Mouse (Mus musculus) heart, postnatal 25 days (tissue): ENCODE results near the gene Kat2b. TPM values are rescaled to one million over a fixed set of nuclear protein-coding genes. Genes with fewer than 3 reads are reported as not detected.
"Not testable (repeated sequence)": the region's sequence is repeated elsewhere in the genome, so short reads cannot be mapped to it uniquely, and the experiment has no call there.

ENCODE experiments used
- DNase-seq: peaks from one replicate; pipeline ENCODE4 v3.0.0; 2022; ENCODE audit warnings: low spot score
- intact Hi-C: fragments of 180-260 bp; cut with DNase I; formaldehyde crosslinking; loops from one replicate; pipeline ENCODE4 v1.15.1; 2025
- total RNA-seq, 2 experiments: library from RNA; stranded (reverse); gene quantifications; 2 replicates each; pipeline ENCODE4 v1.2.3; 2021

The Kat2b gene
- total RNA-seq, 2 experiments from 2014 or later = 85.6 TPM

GRCm38 (mm10) chr17:53594590-53594989 lies 27.9 kb downstream of the Kat2b start:
- DNase-seq = no peak
- intact Hi-C loops = no loop called here

- intact Hi-C loops = loop anchor here (5.0 kb wide), 1 partner anchor 33 kb away; no protein-coding TSS in a partner anchor
- DNase-seq = no peak
Measured at GRCm38 (mm10) chr17:53595527-53595926, 28.9 kb downstream of the Kat2b start.

GRCm38 (mm10) chr17:53596314-53596882 lies 29.7 kb downstream of the Kat2b start:
- intact Hi-C loops = loop anchor here (5.0 kb wide), 1 partner anchor 34 kb away; no protein-coding TSS in a partner anchor
- peak; percentile 67 for DNase-seq

- DNase-seq = no peak
- intact Hi-C loops = loop anchor here (5.0 kb wide), 1 partner anchor 35 kb away; no protein-coding TSS in a partner anchor
Measured at GRCm38 (mm10) chr17:53596941-53597790, 30.5 kb downstream of the Kat2b start.

GRCm38 (mm10) chr17:53598571-53598970 lies 31.9 kb downstream of the Kat2b start:
- DNase-seq = no peak
- intact Hi-C loops = loop anchor here (5.0 kb wide), 1 partner anchor 36 kb away; no protein-coding TSS in a partner anchor

- DNase-seq, intact Hi-C loops: not testable (repeated sequence)
Measured at GRCm38 (mm10) chr17:53603236-53603635, 36.6 kb downstream of the Kat2b start.

- intact Hi-C loops, DNase-seq: not testable (repeated sequence)
Measured at GRCm38 (mm10) chr17:53606082-53606481, 39.4 kb downstream of the Kat2b start.

- intact Hi-C loops, DNase-seq: not testable (repeated sequence)
Measured at GRCm38 (mm10) chr17:53608924-53609323, 42.3 kb downstream of the Kat2b start.

- intact Hi-C loops = no loop called here
- no peak for DNase-seq
Measured at GRCm38 (mm10) chr17:53617295-53617957, 50.8 kb downstream of the Kat2b start.

- no peak for DNase-seq
- intact Hi-C loops = no loop called here
Measured at GRCm38 (mm10) chr17:53618369-53618768, 51.7 kb downstream of the Kat2b start.

GRCm38 (mm10) chr17:53619391-53619790 lies 52.7 kb downstream of the Kat2b start:
- intact Hi-C loops = no loop called here
- no peak for DNase-seq

GRCm38 (mm10) chr17:53620611-53621010 lies 54.0 kb downstream of the Kat2b start:
- intact Hi-C loops = no loop called here
- DNase-seq = no peak

- intact Hi-C loops = no loop called here
Measured at GRCm38 (mm10) chr17:53622125-53622524, 55.5 kb downstream of the Kat2b start.

GRCm38 (mm10) chr17:53623762-53624161 lies 57.1 kb downstream of the Kat2b start:
- intact Hi-C loops = no loop called here
- no peak for DNase-seq

More at GRCm38 (mm10) chr17:53622125-53622524, 55.5 kb downstream of the Kat2b start:
- DNase-seq = no peak

GRCm38 (mm10) chr17:53626160-53626559 lies 59.5 kb downstream of the Kat2b start:
- intact Hi-C loops = no loop called here
- DNase-seq = no peak

- no peak for DNase-seq
- intact Hi-C loops = no loop called here
Measured at GRCm38 (mm10) chr17:53627497-53627896, 60.8 kb downstream of the Kat2b start.

- DNase-seq = no peak
- intact Hi-C loops = no loop called here
Measured at GRCm38 (mm10) chr17:53628131-53628530, 61.5 kb downstream of the Kat2b start.

- intact Hi-C loops = no loop called here
- no peak for DNase-seq
Measured at GRCm38 (mm10) chr17:53631344-53631743, 64.7 kb downstream of the Kat2b start.

GRCm38 (mm10) chr17:53643360-53643759 lies 76.7 kb downstream of the Kat2b start:
- no peak for DNase-seq
- intact Hi-C loops = no loop called here

- intact Hi-C loops = loop anchor here (5.0 kb wide), 1 partner anchor 38 kb away; no protein-coding TSS in a partner anchor
- DNase-seq = no peak
Measured at GRCm38 (mm10) chr17:53650251-53650661, 83.6 kb downstream of the Kat2b start.
